Mouse (Mus musculus): ENCODE measurements around the gene Zfp866.

The Zfp866 gene

GRCm38 (mm10) chr8:69796721-69797345, 5.9 kb upstream of the Zfp866 start:
- no peak for DNase-seq

GRCm38 (mm10) chr8:69794901-69795300, 3.9 kb upstream of the Zfp866 start:
- no peak for DNase-seq

DNA sequence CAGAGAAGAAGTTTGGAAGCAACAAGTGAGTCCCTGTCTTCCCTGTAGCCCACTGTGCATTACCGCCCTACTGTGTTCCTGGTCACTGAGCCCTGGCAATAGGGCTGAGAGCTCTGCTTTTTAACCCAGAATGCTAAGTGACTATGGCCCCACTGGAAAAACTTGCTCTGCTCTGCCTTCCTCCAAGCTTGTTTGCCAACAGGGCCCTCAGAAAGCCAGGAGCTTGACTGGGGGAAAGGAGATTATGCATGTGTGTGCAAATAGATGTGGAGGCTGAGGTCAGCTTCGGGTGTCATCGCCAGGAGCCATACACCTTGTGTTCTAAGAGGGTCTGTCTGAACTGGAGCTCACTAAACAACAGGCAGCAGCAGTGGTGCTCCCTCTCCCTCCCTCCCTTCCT, 3.1 kb upstream of the Zfp866 start:
- no peak for DNase-seq

DNA sequence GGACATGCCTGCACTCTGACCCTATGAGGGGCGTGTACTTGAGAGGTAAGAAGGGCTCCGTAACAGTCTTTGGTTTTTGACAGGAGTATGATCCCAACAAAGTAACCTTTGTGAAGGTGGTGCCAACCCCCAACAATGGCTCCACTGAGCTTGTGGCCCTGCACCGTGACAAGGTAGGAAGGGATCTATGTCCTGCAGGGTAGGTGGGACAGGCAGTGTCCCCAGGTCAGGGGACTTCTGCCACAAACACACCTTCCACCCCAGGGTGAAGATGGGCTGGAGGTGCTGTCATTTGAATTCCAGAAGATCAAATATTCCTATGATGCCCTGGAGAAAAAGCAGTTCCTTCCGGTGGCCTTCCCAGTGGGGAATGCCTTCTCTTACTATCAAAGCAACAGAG, 2.7 kb upstream of the Zfp866 start:
- DNase-seq: no peak

DNA sequence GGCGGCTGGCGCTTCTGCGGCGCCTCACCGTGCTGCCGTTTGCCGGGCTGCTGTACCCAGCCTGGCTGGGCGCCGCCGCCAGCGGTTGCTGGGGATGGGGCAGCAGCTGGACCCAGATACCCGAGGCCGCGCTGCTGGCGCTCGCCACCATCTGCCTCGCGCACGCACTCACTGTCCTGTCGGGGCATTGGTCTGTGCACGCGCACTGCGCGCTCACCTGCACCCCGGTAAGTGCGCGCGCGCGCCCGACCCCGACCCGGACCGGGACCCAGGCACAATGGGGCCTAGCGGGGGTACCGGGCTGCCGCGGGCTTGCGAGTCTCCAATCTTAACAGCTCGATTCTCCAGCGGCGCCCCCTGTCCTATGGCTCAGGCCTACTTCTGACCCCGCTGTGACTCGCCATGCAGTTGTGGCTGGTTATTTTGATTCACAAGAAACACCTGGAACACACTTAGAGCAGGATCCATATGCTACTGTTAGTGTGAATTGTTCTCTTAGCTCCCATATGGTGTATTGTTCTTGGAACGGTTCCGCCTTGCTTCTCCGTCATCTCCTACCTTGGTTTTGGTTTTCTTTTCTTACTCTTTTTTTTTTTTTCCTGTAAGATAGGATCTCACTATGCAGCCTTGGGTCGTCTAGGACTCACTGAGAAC, 564 bp upstream of the Zfp866 start:
- DNase-seq: peak; percentile 12

- DNase-seq: no peak
These were observed 614 bp downstream of the Zfp866 start for GRCm38 (mm10) chr8:69790364-69790763.

DNA sequence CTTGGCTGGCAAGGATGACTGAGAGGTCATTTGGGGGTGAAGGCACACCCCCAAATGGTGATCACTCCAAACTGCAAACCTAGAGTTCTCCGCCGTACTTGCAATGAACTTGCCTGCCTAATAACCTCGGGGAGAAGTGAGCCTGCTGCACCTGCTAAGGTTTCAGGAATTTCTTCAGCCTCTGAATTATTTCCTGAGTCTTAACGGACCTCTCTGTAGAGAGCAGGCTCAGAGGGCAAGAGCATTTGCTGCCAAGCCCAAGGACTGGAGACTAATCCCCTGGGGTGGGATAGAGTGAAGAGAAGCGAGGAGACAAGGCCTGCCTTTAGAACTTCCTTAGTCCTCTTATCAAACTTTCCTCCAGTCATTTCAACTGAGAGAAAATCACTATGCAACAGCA, 1.2 kb downstream of the Zfp866 start:
- no peak for DNase-seq

GRCm38 (mm10) chr8:69789105-69789504, 1.9 kb downstream of the Zfp866 start:
- no peak for DNase-seq

DNA sequence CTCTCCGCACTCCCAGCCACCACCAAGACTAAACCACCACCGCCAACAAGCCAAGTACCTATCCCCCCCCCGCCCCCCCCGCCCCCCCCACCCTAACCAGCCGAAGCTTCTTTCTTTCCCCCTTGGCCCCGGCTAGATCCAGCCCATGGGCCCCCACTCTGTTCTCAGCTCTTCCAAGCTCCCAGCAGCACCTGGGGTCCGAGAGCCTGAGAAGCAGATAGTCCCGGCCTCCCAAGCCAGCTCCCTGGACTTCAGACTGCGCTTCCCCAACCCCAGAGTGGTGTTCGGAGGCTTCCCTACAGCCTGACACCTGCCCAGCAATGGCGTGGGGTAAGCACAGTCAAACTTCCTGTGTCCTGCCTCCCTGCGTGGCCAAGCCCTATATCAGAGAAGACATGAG, 13.9 kb downstream of the Zfp866 start:
- no peak for DNase-seq

GRCm38 (mm10) chr8:69775149-69775534, 15.8 kb downstream of the Zfp866 start:
- no peak for DNase-seq

DNA sequence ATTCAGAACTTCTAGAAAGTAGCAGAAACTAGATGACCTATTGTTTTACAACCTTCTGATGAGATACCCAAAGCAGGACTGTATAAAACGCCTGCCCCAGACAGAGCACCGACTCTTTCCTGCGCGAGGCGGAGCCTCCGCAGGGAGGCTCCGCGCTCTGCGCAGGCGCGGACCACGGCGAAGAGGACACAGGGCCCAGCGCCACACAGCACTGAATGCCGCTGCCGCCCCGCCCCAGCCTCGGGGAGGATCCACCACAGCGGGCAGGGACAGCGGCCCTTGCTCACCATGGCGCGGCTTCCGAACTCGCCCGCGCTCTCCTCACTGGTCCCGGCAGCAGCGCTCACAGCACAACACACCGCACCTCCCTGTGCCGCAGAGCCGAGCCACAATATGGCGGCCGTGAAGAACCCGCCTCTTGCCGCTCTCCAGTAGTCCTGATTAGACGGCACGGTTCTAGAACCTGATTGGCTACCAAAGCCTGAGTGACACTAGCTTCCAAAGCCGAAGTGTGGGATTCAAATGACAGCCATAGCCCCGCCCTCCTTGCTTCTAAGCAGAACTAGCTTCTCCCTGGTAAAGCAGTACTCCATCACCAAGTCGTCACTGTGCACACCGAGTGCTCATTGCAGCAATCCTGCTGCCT, 16.4 kb downstream of the Zfp866 start, which contains the start of gene Gm20422:
Gene Gm20422, minus strand, starts transcription at position 384 of the 646 bp plus-strand sequence.
- peak; percentile 84 for DNase-seq

DNA sequence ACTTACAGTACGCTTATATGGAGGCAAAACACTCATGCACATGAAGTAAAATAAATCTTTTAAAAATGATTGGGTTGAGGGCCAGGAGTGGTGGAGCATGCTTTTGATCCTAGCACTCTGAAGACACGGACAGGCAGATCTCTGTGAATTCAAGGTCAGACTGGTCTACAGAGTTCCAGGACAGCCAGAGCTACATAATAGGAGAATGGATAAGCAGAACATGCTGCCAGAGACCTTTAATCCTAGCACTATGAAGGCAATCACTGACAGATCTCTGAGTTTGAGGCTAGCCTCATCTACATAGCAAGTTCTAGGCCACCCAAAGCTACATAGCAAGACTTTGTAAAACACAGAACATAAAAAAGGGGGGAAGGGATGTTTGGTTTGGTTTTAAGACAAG, 18.9 kb downstream of the Zfp866 start:
- no peak for DNase-seq

- DNase-seq: no peak
These were observed 19.8 kb downstream of the Zfp866 start for GRCm38 (mm10) chr8:69771221-69771620.

- no peak for DNase-seq
These were observed 29.0 kb downstream of the Zfp866 start for GRCm38 (mm10) chr8:69761814-69762445.

GRCm38 (mm10) chr8:69758316-69758715, 32.7 kb downstream of the Zfp866 start:
- no peak for DNase-seq

GRCm38 (mm10) chr8:69752437-69752836, 38.5 kb downstream of the Zfp866 start:
- no peak for DNase-seq

DNA sequence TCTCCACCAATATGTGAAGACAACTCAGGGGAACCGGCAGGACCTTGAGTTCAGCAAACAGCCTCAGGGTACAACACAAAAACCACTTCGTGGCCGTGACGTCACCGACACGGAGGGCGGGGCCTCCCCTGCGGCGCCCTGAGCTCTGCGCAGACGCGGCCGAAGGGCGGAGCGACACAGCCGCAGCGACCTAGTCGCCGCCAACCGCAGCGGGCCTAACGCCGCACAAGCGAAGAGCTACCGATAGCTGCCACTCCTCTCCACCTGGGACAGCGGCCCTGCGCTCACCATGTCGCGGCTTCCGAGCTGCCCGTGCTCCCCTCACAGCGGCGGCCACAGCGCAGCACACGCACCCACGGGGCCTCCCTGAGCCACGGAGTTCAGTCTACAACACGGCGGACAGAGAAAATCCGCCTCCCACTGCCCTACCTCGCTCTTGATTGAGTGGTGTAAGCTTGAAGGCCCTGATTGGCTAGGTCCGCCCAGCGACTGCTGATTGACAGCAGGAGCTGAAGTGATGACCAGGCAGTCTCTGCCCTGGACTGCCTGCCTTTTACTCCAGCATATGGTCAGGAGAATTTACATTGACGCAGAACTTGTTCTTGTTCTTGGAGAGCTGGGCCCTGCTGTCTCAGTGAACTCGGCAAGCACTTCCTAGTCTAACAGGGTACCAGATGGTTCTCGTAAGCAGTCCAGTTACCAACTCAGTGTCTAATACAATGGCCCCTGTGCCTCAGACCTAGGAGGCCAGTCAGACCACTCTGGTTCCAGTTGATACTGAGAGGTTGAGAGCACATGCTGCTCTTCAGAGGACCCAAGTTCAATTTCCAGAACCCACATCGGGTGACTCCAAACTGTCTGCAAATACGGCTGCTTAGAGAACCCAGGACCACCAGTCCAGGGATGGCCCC, 41.2 kb downstream of the Zfp866 start, which contains the start of gene Zfp963:
Gene Zfp963, minus strand, starts transcription at position 427 of the 911 bp plus-strand sequence.
- DNase-seq: peak; percentile 97

DNA sequence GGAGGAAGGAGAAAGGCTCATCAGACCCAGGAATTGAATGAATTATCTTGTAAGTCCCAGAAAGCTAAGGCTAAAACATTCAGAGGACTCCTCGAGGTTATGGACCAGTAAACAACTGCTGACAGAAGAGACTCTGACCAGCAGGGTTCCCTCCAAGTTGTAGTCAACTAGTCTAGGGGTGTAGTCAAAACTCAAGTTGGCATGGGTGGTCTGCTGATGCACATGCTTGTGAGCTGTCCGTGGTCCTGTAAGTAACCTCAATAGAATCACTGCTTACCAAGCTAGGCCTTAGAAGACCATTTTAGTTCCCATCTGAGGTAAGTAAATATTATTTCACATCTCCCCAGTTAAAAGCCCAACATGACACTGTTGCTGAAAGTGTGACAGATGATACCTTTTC, 49.7 kb downstream of the Zfp866 start:
- DNase-seq: no peak

DNA sequence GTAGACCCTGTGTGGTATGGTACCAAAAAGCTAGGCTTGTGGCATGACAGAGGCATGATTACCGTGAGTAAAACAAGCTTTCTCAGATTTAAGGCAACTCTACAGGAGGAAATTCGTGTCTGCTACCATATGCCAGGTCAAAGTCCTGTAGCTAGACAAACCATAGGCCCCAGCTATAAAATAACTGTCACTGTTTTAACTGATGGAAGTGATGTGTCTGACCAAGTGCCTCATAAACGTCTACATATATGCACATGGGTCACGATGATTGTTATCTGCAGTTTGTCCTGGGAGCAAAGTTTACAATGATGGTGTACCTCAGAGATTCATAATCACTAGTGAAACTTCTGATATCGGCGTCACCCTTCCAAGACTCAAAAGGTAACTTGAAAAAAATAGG, 50.2 kb downstream of the Zfp866 start:
- DNase-seq: no peak

DNA sequence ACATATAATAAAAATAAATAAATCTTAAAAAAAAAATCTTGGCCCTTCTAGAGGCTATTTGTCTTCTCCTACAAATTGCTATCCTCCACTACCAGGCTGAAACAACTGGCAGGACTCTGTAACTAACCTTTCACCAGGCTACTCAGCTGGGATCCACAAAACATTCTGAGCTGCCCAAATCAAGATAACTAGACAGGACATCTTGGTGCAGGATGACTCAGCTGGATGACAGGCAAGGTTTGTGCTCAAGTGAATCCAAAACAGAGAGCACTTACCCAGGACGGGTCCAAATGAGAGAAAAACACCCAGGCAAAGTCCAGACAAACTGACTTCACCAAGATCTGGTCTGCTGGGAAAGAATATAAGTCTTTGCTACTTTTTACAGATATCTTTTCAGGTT, 55.5 kb downstream of the Zfp866 start:
- no peak for DNase-seq

DNA sequence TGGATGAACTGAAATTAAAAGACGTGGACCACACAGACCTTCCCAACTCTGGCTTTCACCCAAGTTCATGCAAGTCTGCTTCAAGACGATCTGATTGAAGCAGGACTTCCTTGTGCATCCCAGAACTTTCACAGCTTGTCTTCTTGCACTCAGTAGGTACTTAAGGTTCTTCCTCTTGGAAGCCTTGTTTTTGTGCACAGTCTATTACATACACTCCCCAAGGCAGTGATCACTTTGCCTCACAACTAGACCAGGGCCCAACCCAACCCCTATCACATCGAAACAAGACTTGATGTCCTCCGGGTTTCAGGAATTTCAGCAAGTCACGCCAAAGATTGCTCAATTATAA, 73.8 kb downstream of the Zfp866 start:
- DNase-seq: no peak

DNA sequence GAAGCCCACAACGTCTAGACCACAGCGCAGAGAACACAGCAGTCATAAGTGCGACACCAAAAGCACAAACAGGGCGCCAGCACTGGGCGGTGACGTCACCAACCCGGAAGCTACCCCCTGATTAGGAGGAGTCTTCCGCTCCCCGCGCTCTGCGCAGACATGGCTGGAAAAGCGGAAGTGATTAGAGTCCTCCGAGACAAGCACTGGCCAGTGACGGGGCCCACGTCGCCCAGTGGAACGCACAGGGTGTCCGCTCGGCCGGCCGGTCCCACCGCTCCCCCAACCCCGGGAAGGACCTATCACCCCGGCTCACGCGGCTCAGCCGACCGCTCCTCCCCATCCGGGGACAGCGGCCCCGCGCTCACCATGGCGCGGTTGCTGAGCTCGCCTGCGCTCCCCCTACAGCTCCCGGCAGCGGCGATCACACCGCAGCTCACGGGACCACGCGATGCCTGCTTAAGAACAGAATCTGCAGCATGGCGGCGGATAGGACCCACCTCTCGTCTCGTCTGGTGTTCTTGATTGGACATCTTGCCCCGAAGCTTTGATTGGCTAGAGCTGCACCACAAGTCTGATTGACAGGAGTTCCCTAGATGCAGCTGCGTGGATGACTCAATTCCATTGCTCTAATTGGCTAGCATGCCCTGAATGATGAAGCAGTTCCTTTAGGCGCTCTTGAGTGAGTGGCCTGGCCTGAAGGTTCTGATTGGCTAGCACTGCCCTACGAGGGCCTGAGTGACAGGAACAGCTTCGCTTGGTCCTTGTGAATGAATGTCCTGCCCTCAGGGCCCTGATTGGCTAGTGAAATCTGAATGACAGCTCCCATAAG, 74.4 kb downstream of the Zfp866 start:
- peak; percentile 96 for DNase-seq

Data from lung, postnatal 14 days (tissue).